Mouse (Mus musculus) MEL (cell line): Measurements from ENCODE around the gene 9130019O22Rik. TPM values are rescaled to one million over a fixed set of nuclear protein-coding genes. Genes with fewer than 3 reads are reported as not detected.
"Not testable (repeated sequence)": the region's sequence is repeated elsewhere in the genome, so short reads cannot be mapped to it uniquely, and the experiment has no call there.

ENCODE experiments used
- DNase-seq: peaks from one replicate; pipeline ENCODE4 v3.0.0; 2011; ENCODE audit warnings: low read depth, low spot score
- H3K27ac ChIP-seq: 2 replicates; pipeline ENCODE4 v1.5.1; 2012; ENCODE audit warnings: low read depth, mild to moderate bottlenecking, control low read depth, low read length, moderate library complexity; ENCODE audit not compliant: control insufficient read depth
- H3K27me3 ChIP-seq, 2 experiments: fragments of 150-350 bp in 1 of 2; sonication (generic) in 1 of 2; 2 replicates each; pipeline ENCODE4 v1.6.1; 2012; ENCODE audit warnings: low read length in 2 of 2, mild to moderate bottlenecking in 2 of 2, improper control_type of control experiment in 1 of 2, moderate library complexity in 1 of 2; ENCODE audit not compliant: insufficient read depth in 2 of 2, control insufficient read depth in 1 of 2
- H3K36me3 ChIP-seq, 2 experiments: 2 replicates each; pipeline ENCODE4 v1.6.1; 2012 to 2014; ENCODE audit warnings: low read length in 2 of 2, improper control_type of control experiment in 1 of 2, inconsistent platforms in 1 of 2, mild to moderate bottlenecking in 1 of 2; ENCODE audit not compliant: insufficient read depth in 2 of 2, control insufficient read depth in 1 of 2
- H3K4me1 ChIP-seq, 2 experiments: fragments of 150-350 bp in 1 of 2; sonication (generic) in 1 of 2; 2 replicates each; pipeline ENCODE4 v1.6.1; 2012; ENCODE audit warnings: low read length in 2 of 2, improper control_type of control experiment in 1 of 2, mild to moderate bottlenecking in 1 of 2; ENCODE audit not compliant: insufficient read depth in 2 of 2, control insufficient read depth in 1 of 2
- H3K4me3 ChIP-seq, 2 experiments: fragments of 150-350 bp in 1 of 2; sonication (generic) in 1 of 2; 2 replicates each; pipeline ENCODE4 v1.5.1; 2012; ENCODE audit warnings: low read depth in 2 of 2, low read length in 2 of 2, mild to moderate bottlenecking in 2 of 2, moderate library complexity in 2 of 2, control low read depth in 1 of 2, improper control_type of control experiment in 1 of 2; ENCODE audit not compliant: control insufficient read depth in 1 of 2, insufficient read depth in 1 of 2
- H3K79me2 ChIP-seq: 2 replicates; pipeline ENCODE4 v1.6.1; 2012; ENCODE audit warnings: mild to moderate bottlenecking, low read length, moderate library complexity; ENCODE audit not compliant: control insufficient read depth, poor library complexity, insufficient read depth
- H3K9ac ChIP-seq: 2 replicates; pipeline ENCODE4 v1.6.1; 2012; ENCODE audit warnings: low read depth, mild to moderate bottlenecking, control low read depth, low read length, moderate library complexity; ENCODE audit not compliant: control insufficient read depth, poor library complexity, severe bottlenecking
- H3K9me3 ChIP-seq: fragments of 150-350 bp; sonication (generic); replicated peaks from 2 replicates; pipeline ENCODE4 v1.6.1; 2012; ENCODE audit warnings: mild to moderate bottlenecking, low read length, improper control_type of control experiment, moderate library complexity; ENCODE audit not compliant: insufficient read depth
- BHLHE40 ChIP-seq: IDR thresholded peaks from 2 replicates; pipeline ENCODE4 v1.6.1; 2012; ENCODE audit warnings: low read depth, mild to moderate bottlenecking, inconsistent platforms, low read length, improper control_type of control experiment, borderline replicate concordance
- CHD1 ChIP-seq: IDR thresholded peaks from 2 replicates; pipeline ENCODE4 v1.6.1; 2012; ENCODE audit warnings: low read depth, mild to moderate bottlenecking, inconsistent platforms, low read length, improper control_type of control experiment
- CTCF ChIP-seq, 3 experiments: IDR thresholded peaks in 2 of 3; conservative IDR thresholded peaks in 1 of 3; 2 replicates each; pipeline ENCODE4 v1.5.1; 2011 to 2012; ENCODE audit warnings: low read length in 3 of 3, low read depth in 2 of 3, mild to moderate bottlenecking in 2 of 3, improper control_type of control experiment in 1 of 3, inconsistent platforms in 1 of 3, mixed read lengths in 1 of 3, moderate library complexity in 1 of 3; ENCODE audit not compliant: control insufficient read depth in 1 of 3, insufficient read depth in 1 of 3, poor library complexity in 1 of 3, severe bottlenecking in 1 of 3
- JUND ChIP-seq: IDR thresholded peaks from 2 replicates; pipeline ENCODE4 v1.6.1; 2011; ENCODE audit warnings: low read depth, mild to moderate bottlenecking, improper control_type of control experiment, low read length
- MAX ChIP-seq: IDR thresholded peaks from 2 replicates; pipeline ENCODE4 v1.6.1; 2011; ENCODE audit warnings: low read length, improper control_type of control experiment
- MXI1 ChIP-seq: IDR thresholded peaks from 2 replicates; pipeline ENCODE4 v1.6.1; 2011; ENCODE audit warnings: mild to moderate bottlenecking, low read depth, low read length, improper control_type of control experiment
- MYC ChIP-seq: IDR thresholded peaks from 2 replicates; pipeline ENCODE4 v1.6.1; 2011; ENCODE audit warnings: low read depth, mild to moderate bottlenecking, low read length, improper control_type of control experiment, moderate library complexity
- NRF1 ChIP-seq: IDR thresholded peaks from 2 replicates; pipeline ENCODE4 v1.6.1; 2014; ENCODE audit warnings: low read depth, mild to moderate bottlenecking, inconsistent platforms, low read length, improper control_type of control experiment, moderate library complexity; ENCODE audit not compliant: poor library complexity, insufficient read depth, severe bottlenecking
- POLR2AphosphoS2 ChIP-seq: IDR thresholded peaks from 2 replicates; pipeline ENCODE4 v1.6.1; 2011; ENCODE audit warnings: low read length, improper control_type of control experiment
- POLR2AphosphoS5 ChIP-seq: IDR thresholded peaks from 2 replicates; pipeline ENCODE4 v1.6.1; 2012; ENCODE audit warnings: low read depth, borderline replicate concordance, mild to moderate bottlenecking, inconsistent platforms, low read length, moderate library complexity, mixed read lengths
- RCOR1 ChIP-seq: IDR thresholded peaks from 2 replicates; pipeline ENCODE4 v1.6.1; 2012; ENCODE audit warnings: low read depth, mild to moderate bottlenecking, inconsistent platforms, low read length, improper control_type of control experiment
- UBTF ChIP-seq: IDR thresholded peaks from 2 replicates; pipeline ENCODE4 v1.6.1; 2012; ENCODE audit warnings: low read depth, mild to moderate bottlenecking, inconsistent platforms, low read length, improper control_type of control experiment, moderate library complexity, borderline replicate concordance; ENCODE audit not compliant: insufficient read depth
- ZC3H11A ChIP-seq: IDR thresholded peaks from 2 replicates; pipeline ENCODE4 v1.6.1; 2012; ENCODE audit warnings: low read depth, mild to moderate bottlenecking, inconsistent platforms, low read length, improper control_type of control experiment
- ZKSCAN1 ChIP-seq: IDR thresholded peaks from 2 replicates; pipeline ENCODE4 v1.6.1; 2012; ENCODE audit warnings: low read depth, mild to moderate bottlenecking, inconsistent platforms, low read length, improper control_type of control experiment, moderate library complexity
- polyA plus RNA-seq, 2 experiments: library from polyadenylated mRNA; stranded (reverse) in 1 of 2; unstranded in 1 of 2; fragments of >175 nt in 1 of 2; fragments of >200 nt in 1 of 2; gene quantifications; 2 replicates each; pipeline versions ENCODE4 v1.2.1 to v1.2.4; 2012; ENCODE audit warnings: low replicate concordance in 2 of 2, low read depth in 1 of 2; ENCODE audit not compliant: insufficient read length in 2 of 2, insufficient read depth in 1 of 2, missing spikeins in 1 of 2
- total RNA-seq: library from RNA; depleted of rRNA; stranded (reverse); fragments of 300-350 nt; gene quantifications from 2 replicates; pipeline ENCODE4 v1.2.3, GENCODE M21; 2012

9130019O22Rik gene
- total and polyA plus RNA-seq, 3 experiments = 1.5 to 2.1 TPM; not detected in 1

GRCm38 (mm10) chr7:127390306-127390705, 3.3 kb upstream of the 9130019O22Rik start:
- Histone ChIP-seq H3K36me3 (peaks cover 0 to 8% of the 10 kb centered on the region in 2 experiments; a peak in 2 of 4 replicates), H3K4me1 (peaks cover 5 to 18% of the 10 kb centered on the region in 2 experiments; a peak in 3 of 4 replicates), H3K4me3 (no peak overlapping the region), H3K27ac (no peak overlapping the region), H3K9ac (no peak overlapping the region)
- no peak for TF ChIP-seq CHD1
- TF ChIP-seq RCOR1 = no peak
- TF ChIP-seq CTCF (IDR thresholded peaks at IDR 0.05 in 2 of 3, conservative IDR thresholded peaks at IDR 0.05 in 1 of 3; ENCODE audit: control insufficient read depth in 1 of 3, insufficient read depth in 1 of 3, low read depth in 2 of 3, low read length in 3 of 3, poor library complexity in 1 of 3, severe bottlenecking in 1 of 3) = no peak
- no peak for TF ChIP-seq MXI1
- no peak for TF ChIP-seq POLR2AphosphoS5
- no peak for TF ChIP-seq JUND
- no peak for TF ChIP-seq NRF1
- TF ChIP-seq UBTF = no peak
- TF ChIP-seq MYC = no peak
- TF ChIP-seq MAX = no peak
- TF ChIP-seq POLR2AphosphoS2 = no peak
- no peak for TF ChIP-seq ZC3H11A
- TF ChIP-seq ZKSCAN1 = no peak
- no peak for TF ChIP-seq BHLHE40
- TF ChIP-seq, all 39 proteins: peak for 0
- no peaks in the 10 kb centered on the region for H3K27me3 ChIP-seq
- peaks cover 6% of the 10 kb centered on the region; the same call in 1 of the 2 replicates for H3K79me2 ChIP-seq
- DNase-seq = no peak
- no peaks in the 10 kb centered on the region for H3K9me3 ChIP-seq

- not testable (repeated sequence) for H3K9me3 ChIP-seq, H3K79me2 ChIP-seq, DNase-seq, H3K4me1 ChIP-seq, H3K36me3 ChIP-seq, H3K4me3 ChIP-seq, H3K27ac ChIP-seq, H3K9ac ChIP-seq, H3K27me3 ChIP-seq
Observed at GRCm38 (mm10) chr7:127388201-127388600, 1.2 kb upstream of the 9130019O22Rik start.

- H3K4me1 ChIP-seq, H3K4me3 ChIP-seq, DNase-seq, H3K27me3 ChIP-seq, H3K79me2 ChIP-seq, H3K27ac ChIP-seq, H3K36me3 ChIP-seq, H3K9me3 ChIP-seq, H3K9ac ChIP-seq: not testable (repeated sequence)
Observed at GRCm38 (mm10) chr7:127385560-127385959, 1.4 kb downstream of the 9130019O22Rik start.
